Mouse (Mus musculus): Measurements from ENCODE around the gene Heg1.

Gene Heg1

DNA sequence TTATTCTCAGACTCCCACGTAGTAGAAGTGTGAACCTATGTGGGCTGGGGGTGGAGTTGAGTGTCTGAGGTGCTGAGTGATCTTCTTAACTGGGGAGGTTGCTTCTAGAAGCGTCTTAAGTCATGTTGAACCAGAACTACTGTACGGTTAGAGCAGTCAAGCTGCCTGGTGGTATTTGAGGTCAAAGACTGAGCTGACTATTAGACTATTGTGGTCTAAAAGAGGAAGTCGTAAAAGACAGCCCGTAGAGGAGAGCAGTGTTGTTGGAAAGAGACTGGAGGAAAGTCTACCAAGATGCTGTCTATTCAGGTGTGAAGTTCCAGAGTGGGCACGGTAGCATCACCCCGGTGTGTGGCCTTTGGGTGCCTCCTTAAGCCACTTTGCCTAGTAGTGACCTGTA, 85.7 kb downstream of the Heg1 start:
- peak; percentile 94 for DNase-seq (ENCODE audit: extremely low read depth, low read depth)

DNA sequence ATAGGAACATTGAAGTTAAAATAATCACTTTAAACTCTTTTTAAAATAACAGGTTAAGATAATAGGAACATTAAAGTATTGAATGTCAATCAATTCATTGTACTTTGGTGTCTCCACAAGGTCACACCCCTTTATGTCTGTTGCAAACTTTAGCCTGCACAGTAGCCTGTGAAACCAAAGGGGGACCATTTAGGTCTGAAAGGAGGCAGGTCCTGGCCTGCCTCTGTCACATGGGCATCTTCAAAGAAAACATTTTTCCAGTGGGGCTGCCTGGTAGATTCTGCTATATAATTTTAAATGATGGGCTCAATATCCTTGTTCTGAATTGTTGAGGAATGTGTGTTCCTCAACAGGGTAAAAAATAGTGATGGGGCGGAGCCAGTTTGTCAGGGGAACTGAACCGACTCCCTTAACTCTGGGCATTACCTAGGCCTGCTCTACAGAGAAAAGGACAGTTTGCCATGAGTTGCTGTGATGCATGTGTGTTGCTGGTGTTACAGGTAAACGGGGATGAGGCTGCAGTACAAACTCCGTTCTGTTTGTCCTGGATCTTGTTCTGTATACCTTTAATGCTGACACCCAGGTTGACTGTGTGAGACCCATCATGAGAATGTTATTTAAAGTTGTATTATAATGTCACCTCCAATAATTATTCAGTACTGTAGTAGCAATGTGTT, 86.7 kb downstream of the Heg1 start:
- DNase-seq (ENCODE audit: extremely low read depth, low read depth), result no peak

DNA sequence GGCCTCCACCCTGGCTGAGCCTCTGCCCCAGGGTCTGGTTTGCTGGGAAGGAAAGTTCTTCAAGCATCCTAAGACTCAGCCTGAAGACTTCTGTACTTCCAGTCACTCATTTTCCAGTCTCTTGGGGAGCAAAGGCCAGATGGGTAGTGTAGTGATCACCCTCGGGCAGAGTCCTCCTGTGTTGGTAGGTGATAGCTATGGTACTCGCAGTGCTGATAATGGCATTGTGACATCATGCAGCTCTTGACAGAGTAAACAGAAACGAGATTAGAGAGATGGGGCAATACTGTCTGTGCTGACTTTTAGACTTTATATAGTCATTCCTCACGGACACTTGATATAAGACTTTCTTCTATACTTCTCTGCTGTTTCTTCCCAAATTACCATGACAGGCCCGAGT, 88.6 kb downstream of the Heg1 start:
- no peak for DNase-seq (ENCODE audit: extremely low read depth, low read depth)

DNA sequence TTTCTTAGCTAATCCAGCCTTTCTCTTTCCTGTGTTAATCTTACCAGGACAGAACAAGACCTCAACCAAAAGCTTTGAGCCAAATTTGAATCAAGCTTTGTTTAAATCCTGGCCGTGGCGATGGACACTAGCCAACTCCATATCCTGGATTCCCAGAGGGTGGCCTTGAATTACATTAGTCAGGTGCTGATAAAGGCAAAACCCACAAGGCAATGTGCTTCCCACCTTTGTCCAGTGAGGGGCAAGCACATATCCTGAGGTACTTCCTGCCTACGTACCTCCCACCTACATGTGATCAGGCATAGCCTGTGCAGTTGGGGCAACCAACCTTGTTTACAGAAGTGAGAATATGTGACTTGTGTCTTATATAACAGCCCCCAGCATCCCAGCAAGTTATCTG, 90.8 kb downstream of the Heg1 start:
- no peak for DNase-seq (ENCODE audit: extremely low read depth, low read depth)

DNA sequence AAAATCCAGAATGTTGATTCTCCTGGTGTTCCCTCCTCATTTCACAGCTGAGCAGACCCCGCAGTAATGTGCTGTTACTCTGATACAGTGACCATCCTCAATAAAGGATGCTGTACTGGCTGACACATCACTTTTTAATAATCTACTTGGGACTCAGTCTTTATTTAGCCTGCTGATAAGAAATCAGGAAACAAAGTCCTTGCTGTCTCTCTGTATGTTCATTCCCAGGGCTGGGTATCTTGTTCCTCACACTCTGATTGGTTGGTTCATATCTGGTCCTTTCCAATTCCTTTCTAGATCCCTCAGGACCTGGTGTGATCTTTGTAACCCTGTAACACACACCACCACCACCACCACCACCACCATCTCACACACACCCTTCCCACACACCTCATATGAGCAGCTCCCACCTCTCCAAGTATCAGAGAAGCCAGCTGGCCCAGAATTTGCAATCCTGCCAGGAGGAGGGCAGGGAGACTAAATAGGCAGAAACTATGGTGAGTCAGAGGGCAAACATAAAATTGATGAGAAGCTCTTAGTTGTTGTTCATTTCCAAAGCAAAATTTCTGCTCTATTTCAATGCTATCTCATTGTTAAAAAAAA, 91.7 kb downstream of the Heg1 start:
- no peak for DNase-seq (ENCODE audit: extremely low read depth, low read depth)

DNA sequence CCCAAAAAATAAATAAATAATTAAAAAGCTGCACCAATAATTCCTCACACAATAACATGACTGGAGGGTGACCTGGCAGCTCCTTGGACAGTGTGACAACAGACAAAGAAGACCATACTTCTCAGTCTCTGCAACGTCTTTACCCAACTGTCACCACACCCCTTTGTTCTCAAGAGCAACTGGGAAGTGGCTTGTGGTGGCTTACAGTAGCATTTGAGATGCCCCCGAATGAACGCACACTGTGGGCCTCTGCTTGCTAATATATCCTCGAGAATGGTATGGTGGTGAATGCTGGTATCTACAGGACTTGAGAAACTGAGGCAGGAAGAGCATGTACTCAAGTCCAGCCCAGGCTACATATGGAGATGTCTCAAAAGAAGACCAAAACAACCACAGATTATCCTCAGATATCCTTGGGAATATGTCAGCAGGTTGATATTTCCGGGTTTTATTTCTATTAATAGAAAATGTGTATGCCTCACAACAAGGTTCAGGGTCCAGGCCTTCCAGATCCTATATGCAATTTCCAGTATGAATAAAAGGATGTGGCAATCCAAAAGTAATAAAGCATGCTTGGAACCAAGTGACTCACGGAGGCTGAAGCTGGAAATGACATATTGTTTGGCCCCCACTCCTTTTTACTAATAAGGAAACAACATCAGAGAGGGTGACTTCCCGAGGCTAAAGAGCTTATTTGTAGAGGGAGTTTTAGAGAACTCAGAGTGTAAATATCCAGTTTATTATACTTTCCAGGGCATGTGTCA, 92.8 kb downstream of the Heg1 start:
- no peak for DNase-seq (ENCODE audit: extremely low read depth, low read depth)

DNA sequence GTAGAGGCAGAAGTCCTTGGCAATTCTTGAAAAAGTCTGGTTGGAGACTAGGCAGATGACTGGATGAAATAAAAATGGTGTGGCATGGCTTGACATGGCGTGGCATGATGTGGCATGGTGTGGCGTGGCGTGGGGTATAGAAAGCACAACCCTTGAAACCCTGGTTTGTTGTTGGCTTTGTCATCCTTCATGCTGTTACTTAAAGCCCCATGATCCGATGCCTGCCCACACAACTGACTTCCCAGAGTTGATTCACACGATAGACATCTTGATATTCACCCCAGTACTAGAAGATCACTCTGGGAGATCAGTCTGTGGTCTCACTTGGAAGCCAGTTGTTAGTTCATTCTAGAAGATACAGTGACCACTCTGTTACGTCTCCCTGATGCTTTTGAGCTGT, 93.4 kb downstream of the Heg1 start:
- DNase-seq (ENCODE audit: extremely low read depth, low read depth), result no peak

DNA sequence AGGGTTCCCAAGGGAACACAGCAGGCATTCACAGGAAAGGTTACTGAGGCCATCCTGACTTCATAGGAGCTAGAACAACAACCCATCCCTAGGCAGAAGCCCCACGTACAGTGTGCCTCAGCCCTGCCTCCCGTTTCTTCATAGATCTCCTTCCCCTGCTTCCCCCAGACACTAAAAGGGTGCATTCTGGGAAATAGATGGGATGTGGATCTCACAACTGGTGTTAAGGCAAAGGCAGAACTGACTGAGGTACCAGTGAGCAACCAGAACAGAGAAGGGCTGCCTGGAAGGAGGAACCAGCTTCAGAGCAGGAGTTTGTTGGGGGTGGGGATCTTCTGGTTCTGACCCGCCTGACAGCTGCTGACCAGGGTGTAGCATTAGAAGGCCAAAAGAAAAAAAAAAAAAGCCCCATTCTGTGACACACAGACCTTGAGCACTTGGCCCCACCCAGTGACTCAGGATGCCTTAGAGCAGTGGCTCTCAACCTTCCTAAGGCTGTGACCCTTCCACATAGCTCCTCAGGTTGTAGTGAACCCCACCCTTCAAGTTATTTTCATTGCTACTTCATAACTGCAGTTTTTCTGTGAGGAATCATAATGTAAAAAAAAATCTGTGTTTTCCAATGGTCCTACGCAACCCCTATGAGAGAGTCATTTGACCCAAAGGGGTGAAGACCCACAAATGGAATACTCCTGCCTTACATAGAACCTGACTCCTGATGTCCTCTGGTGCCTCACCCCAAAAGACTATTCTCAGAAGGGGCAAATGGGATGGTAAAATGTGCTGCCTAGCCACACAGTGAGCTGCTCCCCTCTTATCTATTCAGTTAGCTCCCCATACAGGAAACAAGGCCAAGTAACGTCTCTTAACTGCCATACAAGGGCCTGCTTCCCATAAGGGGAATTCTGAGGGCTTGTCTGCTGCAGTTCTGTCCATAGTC, 97.9 kb downstream of the Heg1 start:
- peak; percentile 83 for DNase-seq (ENCODE audit: extremely low read depth, low read depth)

DNA sequence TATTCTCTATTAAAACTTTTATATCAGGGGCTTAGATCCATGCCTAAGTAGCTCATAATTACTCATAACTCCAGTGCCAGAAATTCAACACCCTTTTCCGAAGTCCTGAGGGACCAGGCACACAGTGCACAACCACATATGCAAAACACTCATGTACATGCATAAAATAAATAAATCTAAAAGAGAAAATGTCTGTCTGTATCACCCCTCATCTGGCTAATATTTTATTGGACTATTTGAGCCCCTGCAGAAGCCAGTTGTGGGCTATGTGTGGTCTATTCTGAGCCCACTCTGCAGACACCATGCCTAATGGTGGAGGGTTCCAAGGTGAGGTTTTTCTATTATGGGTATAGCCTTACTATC, 98.5 kb downstream of the Heg1 start:
- DNase-seq (ENCODE audit: extremely low read depth, low read depth), result no peak

DNA sequence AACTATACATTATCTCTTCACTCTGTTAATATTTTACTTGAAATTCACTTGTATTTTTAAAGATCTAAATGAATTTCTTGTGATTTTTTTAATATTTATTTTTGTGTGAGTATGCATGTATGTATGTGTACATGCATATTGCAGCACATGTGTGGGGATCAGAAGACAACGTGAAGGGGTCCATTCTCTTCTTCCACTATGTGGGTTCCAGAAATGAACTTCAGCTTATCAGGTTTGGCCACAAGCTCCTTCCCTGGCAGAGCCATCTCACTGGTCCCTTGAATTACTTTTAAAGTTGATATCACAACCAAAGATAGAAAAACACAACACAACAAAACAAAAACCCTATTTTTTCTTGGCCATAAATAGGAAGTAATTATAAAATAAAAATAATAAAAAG, 100.4 kb downstream of the Heg1 start:
- no peak for DNase-seq (ENCODE audit: extremely low read depth, low read depth)

DNA sequence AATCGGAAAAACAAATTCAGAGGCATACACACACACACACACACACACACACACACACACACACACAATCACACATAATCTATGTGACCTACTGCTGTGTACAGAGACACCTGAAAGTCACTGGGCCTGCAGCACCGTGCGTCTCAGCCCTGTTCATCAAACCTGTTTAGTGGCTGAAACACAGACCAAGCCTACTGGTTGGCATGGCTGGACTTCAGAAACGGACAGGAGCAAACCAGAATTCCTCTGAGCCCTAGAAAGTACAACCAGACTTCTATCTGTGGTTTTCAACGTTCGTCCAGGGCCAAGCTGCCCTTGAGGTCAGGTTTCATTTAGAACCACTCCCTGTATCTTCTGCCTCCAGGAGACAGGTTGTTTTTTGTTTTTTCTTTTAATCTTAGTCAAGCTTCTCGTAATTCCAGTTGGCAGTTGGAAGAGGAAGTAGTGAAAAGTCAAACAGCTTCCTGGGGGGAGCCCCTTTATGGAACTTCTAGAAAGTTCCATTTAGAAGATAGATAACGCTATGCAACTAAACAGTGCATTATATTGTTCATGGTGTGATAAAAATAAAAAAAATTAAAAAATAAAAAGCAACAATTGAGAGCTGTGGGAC, 101.0 kb downstream of the Heg1 start:
- peak; percentile 92 for DNase-seq (ENCODE audit: extremely low read depth, low read depth)

DNA sequence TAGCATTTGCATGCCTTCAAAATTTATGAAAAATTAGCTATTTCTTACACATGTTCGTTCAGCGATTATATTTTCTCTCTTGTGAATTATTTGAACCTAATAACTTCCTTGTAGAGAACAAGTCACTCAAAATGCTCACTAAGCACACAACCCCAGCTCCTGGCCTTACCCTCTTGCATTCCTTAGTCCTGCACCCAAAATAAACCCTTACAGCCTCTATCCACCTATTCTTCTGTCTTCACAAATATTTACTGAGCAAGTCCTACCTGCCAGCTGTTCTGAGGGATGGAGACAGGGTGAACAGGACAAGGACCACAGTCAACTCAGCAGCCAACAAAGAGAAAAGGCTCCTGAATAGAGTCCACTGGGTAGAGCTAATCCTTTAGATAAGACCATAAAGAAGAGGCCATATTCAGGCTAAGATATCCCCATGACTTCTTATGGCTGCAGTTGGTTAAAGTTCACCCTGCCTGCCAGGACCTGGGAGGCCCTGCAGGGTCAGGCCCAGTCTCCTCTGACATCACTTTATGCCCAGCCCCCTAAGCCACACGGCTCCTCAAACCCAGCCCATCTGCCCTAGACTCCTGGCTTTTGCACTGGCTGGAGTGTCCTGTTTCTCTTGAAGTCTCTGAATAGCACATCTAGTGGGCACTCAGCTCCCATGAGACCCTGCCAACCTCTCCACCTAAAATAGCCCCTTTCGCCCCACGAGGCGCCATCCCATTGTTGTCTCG, 102.7 kb downstream of the Heg1 start:
- DNase-seq (ENCODE audit: extremely low read depth, low read depth), result no peak

DNA sequence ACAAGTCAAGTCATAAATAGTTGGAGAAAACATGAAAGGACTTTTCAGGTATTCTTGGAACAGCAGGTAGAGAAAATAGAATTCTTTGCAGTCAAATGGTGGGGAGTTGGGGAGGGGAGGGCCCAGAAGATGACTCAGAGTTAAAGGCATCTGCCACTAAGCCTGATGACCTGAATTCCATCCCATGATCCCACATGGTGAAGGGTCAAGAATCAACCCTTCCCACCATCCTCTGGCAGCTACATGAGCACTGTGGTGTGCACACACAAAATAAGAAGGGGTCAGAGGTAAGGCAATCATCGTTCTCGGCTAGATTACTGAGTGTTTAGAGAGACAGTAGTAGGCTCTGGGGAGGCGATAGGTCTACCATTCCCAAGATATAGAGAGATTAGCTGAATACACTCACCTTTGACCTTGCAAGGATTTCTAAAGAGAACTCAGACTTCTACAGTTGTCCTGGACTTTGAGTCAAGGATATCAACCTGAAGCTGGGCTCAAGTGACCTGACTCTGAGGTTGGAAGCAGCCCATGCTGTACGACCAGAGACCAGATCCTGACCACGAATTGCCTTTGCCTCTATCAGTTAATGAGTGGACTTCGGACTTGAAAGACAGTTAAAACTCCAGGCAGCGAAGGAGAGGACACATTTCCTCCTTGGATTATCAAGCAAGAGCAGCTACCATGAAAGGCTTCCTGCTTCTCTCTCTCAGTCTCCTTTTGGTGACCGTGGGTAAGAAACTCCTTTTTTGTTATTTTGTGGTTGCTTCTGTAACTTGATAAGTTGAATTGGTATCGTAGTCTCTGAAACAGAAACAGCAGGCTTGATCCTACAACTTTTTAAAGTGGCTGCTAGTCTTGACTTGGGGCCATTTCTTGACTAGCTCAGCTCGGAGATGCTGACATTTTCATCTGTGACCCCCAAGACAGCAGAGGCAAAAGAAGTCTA, 109.9 kb downstream of the Heg1 start, which contains the start of gene Muc13:
Gene Muc13 (plus strand): TSS at position 192 of the 946 bp plus-strand sequence.
- peak; percentile 82 for DNase-seq (ENCODE audit: extremely low read depth, low read depth)

DNA sequence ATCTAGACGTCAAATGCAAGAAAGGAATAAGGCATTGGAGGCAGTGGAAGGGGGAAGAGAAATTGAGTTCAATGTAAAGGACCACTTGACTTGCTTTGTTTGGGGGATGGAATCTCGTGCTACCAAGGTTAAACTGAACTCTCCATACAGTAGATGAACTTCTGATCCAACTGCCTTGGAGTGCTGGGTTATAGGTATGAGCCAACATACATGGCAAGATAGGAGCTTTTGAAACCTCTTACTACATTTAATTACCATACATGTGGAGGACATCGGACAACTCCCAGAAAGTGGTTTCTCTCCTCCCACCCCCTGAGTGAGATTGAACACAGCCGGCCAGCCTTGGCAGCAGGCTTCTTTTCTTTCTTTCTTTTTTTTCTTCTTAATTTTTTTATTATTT, 110.9 kb downstream of the Heg1 start:
- DNase-seq (ENCODE audit: extremely low read depth, low read depth), result no peak

DNA sequence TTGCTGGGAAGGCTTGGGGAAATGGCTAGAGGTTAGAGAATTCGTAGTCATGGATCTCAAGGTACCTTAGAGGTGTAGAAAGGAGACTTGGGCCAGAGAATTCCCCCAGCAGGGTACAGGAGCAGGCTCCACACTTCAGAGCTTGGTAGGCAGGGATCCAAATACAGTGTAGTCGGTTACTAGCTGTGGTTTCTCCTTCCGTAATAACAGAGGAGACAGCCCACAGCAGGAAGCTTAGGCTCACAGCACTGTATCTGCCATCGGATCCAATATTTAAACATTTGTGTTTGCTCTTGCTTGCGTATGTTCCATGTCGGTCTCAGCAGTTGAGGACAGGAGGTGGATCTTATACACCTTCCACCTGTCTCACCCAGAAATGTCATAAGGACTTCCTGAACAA, 111.7 kb downstream of the Heg1 start:
- peak; percentile 75 for DNase-seq (ENCODE audit: extremely low read depth, low read depth)

DNA sequence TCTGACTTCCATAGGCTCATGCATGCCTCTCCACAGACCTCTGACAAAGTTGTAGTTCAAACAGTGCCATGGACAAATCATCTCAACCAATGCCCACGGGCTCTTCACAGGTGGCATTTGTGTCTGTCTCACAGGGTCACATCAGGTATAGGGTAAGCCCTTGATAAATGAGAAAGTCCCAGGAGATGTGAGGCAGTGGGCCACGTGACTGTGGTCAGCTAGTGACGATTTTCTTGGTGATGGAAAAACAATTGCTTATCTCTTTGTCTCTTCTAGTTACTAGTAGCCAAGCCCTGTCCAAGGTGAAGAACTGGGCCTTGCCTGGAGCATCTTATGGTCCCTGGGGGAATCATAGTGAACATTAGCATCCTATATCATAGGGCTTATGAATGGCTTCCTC, 112.6 kb downstream of the Heg1 start:
- no peak for DNase-seq (ENCODE audit: extremely low read depth, low read depth)

DNA sequence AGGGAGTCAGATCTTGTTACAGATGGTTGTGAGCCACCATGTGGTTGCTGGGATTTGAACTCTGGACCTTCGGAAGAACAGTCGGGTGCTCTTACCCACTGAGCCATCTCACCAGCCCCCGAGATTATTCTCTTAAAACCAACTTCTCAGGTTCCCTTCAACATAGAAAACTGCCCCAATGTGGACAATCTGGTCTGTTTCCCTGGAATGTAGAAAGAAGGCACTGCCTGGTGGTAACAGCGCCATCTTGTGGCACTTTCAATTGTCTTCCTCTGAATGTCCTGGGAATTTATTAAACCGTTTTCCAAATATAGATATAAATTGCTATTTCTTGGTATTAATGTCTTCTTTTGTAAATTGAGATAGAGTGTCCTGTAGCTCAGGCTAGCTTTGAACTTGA, 113.7 kb downstream of the Heg1 start:
- DNase-seq (ENCODE audit: extremely low read depth, low read depth), result peak; percentile 68

DNA sequence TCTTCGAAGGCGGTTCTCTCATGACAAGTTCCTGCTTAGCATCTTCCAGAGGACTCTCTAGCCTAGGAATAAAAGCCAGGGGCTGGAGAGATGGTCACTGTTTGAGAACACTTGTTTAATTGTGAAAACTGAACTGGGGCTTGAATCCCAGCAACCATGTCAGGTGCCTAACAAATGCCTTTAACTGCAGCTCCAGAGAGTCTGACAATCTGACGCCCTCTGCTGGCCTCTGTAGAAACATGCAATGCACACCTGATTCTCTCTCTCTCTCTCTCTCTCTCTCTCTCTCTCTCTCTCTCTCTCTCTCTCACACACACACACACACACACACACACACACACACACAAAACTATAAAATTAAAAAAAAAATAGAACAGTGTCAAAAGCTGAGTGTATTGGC, 125.8 kb downstream of the Heg1 start:
- DNase-seq (ENCODE audit: extremely low read depth, low read depth), result no peak

DNA sequence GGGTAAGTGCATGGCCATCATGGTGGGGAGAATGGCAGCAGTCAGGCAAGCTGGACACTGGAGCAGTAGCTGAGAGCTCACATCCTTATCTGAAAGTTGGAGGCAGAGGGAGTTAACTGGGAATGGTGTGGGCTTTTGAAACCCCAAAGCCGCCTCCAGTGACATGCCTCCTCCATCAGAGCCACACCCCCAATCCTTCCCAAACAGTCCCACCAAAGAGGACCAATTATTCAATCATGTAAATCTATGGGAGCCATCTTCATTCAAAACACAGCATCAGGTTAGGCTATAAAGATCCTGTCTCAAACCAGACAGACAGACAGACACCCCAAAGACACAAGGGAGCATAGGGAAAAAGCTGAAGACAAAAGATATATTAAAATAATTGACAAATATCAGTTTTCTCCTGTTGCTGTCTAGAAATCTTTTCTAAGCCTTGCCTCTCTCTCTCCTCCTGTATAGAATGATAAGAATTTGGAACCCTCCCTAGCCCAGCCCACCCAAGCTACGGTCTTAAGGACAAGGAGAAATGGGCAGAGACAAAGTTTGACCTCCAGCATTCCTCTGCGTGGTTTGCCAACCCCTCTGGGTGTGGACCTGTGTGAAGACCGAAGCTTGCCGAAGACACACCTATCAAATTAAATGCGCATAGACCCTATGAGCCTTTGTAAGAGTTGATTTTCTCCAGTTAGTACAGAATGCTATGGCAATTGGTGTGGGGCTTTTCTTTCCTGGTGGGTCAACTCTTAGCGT, 134.4 kb downstream of the Heg1 start:
- no peak for DNase-seq (ENCODE audit: extremely low read depth, low read depth)

All from MEL-GATA-1-ER (cell line).